Mouse (Mus musculus) brain, adult 2 months (tissue): Measurements from ENCODE around the gene Lrrtm4.

ENCODE experiments used
- DNase-seq: peaks from one replicate; pipeline ENCODE4 v3.0.0; 2011; ENCODE audit warnings: low read depth, low spot score

The Lrrtm4 gene

DNA sequence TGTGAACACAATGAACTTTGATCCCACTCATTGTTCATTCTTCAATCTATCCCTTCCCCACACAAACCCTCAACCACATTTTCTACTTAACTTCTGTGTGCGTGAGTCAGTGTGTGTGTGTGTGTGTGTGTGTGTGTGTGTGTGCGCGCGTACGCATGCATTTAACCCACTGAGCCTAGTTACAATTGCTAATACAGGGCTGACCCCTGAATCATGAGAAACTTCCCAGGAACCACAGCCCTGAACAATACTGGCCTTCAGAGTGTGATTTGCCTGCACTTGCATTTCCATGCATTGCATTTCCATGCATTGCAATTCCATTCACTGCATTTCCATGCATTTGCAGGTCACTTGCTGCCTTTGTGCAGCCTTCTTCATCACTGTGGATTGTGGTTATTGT, 701.8 kb downstream of the Lrrtm4 start:
- no peak for DNase-seq

DNA sequence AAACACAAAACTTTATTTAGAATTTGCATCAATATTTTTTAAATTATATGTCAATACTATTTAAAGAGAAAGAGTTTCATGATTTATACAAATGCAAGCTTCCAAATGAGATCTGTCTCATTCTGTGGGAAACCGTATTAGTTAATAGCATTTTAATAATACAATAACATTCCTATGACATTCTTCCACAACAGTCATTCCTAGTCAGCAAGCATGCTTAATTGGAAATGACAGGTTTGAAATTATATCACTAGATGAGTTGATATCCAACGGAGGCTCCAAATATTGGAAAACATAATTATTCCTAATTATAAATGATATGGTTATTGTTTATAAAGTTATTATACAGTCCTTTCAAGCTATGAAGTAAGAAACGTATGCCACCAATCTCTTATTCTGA, 714.7 kb downstream of the Lrrtm4 start:
- no peak for DNase-seq

DNA sequence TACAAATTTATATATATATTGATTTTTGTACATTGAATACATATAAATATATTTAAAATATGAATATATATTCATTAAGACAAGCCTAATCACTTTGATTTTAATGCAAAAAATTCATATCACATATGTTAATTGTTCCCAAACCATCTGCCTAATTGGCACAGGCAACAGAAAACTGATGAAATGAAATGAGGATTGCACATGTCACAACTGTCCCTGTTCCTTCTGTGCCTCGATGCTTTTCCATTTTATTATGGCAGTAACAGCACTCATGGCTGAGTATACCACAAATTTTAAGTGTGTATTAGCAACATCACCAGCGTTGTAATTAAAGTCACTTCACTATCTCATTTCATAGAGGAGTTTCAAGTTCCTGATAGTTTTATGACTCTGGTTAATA, 732.1 kb downstream of the Lrrtm4 start:
- DNase-seq: peak; percentile 33

DNA sequence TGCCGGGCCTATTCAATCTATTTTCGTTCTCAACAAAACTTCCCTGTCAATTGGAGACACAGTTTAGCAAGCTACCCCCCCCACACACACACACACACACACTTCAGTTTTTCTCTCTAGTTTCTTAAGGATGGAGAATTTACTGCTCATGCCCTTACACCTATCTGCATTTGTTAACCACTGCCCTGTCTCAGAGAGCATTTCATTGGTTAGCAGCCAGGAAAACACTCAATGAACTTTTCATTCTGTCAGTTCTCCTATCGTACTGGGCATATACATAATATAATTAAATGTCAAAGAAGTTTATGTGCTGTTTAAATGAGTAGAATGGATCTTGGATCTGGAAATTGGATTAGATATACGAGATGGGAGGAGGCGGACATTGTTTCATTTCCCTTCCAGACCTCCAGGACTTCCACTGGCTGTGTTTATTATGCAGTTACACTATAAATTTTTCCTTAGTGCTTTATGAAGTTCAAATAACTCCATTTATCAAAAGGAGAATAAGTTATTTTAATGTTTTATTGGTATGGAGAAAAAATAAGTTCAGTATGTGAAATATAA, 742.0 kb downstream of the Lrrtm4 start:
- no peak for DNase-seq

DNA sequence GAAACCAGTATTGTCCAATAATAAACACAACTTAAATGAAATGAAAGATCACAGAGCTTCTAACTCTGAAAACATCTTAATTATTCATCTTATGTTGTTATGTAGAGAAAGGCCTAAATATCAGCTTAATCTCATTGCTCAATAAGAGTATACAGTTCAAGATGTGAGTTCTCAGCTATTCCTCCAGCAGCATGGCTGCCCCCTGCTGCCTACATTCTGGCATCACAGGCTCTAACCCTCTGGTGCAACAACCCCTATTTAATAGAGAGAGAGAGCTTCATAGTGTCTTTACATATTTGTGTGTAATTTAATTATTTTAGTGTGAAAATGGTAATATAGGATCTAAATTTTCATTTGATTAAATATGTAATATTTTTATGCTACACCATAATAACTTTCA, 767.6 kb downstream of the Lrrtm4 start:
- DNase-seq: peak; percentile 12

DNA sequence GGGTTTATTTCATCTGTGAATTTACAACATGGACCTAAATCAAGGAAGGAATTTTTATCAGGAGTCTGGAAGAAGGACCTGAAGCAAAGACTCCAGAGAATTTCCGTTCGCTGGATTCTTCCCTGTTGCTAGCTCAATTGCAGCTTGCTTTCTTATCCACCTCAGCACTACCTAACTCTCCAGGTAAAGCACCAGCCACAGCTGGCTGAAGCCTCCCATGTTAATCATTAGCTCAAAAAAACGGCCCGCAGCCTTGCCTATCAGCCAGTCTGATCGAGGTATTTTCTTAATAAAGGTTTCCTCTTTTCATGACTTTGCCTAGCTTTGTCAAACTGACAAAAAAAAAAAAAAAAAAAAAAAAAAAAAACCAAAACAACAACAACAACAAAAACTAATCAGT, 805.1 kb downstream of the Lrrtm4 start:
- DNase-seq: no peak

DNA sequence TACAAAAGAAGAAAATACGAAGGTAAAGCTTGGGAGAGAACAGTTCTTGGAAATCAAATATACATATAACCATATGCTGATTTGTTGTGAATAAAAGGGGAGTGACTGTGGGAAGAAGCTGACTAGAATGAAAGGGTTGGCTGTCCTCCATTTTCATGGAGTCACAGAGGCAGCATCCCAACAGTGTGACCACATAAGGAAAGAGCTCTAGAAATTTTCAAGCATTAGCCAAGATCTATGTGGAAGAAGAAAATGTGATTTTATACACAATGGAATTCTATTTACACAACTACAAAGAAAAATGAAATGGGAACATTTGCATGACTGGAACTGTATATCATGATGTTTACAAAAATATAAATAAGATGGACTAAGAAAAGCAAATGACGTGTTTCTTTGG, 821.1 kb downstream of the Lrrtm4 start:
- no peak for DNase-seq

DNA sequence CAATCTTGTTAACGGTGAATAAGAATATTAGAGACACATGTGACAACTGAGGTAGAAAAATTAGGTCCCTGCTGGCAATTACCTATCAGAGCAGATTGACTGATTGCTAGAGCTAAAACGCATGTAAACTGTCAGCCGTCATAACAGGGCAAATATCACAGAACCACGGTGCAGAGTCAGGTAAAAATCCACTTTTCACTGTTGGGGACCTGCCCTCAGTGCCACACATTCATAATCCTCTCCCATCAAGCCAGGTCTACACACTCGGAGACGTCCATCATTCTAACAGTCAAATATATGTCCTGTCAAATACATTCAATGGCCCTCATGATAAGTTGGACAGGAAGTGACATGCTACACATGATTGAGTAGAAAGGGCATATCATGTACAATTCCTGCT, 826.6 kb downstream of the Lrrtm4 start:
- no peak for DNase-seq

DNA sequence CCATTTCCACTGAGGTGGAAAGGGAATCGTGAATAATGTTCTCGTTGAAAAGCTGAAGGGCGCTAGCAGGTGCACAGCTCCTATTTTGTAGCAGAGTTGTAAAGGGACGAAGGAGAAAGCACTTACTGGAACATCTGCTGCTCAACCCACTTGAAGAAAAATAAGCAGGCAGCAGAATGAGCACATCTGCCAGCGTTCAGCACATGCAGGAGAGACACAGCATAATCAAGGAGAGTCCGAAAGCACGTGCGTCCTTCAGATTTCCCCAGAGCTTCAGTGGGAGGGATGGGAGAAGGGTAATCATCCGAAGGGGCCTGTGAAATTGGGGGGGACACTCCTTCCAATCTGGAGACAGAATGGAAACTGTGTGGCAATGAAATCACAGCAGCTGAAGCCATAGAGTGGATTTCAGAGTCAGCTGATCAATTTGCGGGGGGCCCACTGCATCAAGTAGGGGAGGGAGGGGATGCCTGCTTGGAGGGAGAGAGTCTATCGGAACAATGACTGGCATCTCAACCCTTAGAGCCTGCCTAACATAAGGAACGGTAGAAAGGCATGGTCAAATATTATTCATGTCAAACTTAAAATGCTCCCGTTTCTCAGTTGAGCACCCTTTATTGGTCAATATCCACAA, 838.4 kb downstream of the Lrrtm4 start:
- DNase-seq: peak; percentile 73
